33 mouse cellular contexts compared by ENCODE assay signal in the genomic region with DNA sequence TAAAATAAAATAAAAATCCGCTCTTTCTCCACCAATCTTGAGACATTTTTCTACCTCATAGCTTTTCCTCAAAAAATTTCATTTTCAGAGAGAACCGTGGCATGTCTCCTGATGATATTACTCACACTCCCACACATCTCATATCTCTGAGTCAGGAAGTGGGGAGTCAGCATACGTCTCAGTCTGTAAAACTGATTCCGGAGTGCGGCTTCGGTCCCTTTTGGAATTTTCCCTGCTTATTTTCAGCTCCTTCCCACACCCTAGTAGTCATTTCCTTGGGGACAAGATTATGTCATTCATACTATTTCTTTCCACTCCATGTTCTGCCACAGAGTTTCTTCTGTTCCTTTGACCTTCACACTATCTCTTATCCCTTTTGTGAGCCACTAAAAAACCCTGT. TPM values are rescaled to one million over a fixed set of nuclear protein-coding genes. Genes with fewer than 3 reads are reported as not detected.
A peak's percentile ranks its signal among the peaks of the same experiment; 100 is the strongest.
DNase-seq lines count a peak whose midpoint lies in the region; TF ChIP-seq lines count a peak whose summit lies in the region.
"Had no signal": no experiment of that assay in that cellular context is flagged by ENCODE, and none has a peak within 500 bp of the region (broad histone marks: within the 10 kb centered on the region; RNA-seq: fewer than 3 reads in every experiment).

No protein-coding gene starts in this region.

- peak overlapping the region; percentile 37 for H3K4me2 ChIP-seq in myocyte (ENCODE audit: low read depth)
- H3K4me2 ChIP-seq: heart, embryonic 13.5 days; hindbrain, embryonic 13.5 days; liver, embryonic 13.5 days; lung, embryonic 15.5 days; neural tube, embryonic 12.5 days had no signal

- no peak for TF ChIP-seq CTCF in lung, adult 2 months (IDR thresholded peaks at IDR 0.05; ENCODE audit: insufficient read depth, low read length)

- H3K27me3 ChIP-seq in myocyte (ENCODE audit: control insufficient read depth, insufficient read depth, insufficient read length): no peaks in the 10 kb centered on the region
- H3K27me3 ChIP-seq in embryonic facial prominence, embryonic 10.5 days (replicated peaks; ENCODE audit: low read depth, poor library complexity, severe bottlenecking): no peaks in the 10 kb centered on the region
- H3K27me3 ChIP-seq: CH12.LX; heart, embryonic 13.5 days; hindbrain, embryonic 13.5 days; liver, embryonic 13.5 days; lung, embryonic 15.5 days; neural tube, embryonic 12.5 days had no signal

- intact Hi-C loops in heart, postnatal 10 days (cut with DNase I): no loop called here

- H3K36me3 ChIP-seq in myocyte (ENCODE audit: control insufficient read depth, insufficient read depth): no peaks in the 10 kb centered on the region
- no peaks in the 10 kb centered on the region for H3K36me3 ChIP-seq in embryonic facial prominence, embryonic 10.5 days (replicated peaks)
- H3K36me3 ChIP-seq: G1E; heart, embryonic 13.5 days; hindbrain, embryonic 13.5 days; liver, embryonic 13.5 days; lung, embryonic 15.5 days; neural tube, embryonic 12.5 days had no signal

- no peak overlapping the region for H3K4me3 ChIP-seq in myocyte
- H3K4me3 ChIP-seq in embryonic facial prominence, embryonic 10.5 days: no peak overlapping the region
- H3K4me3 ChIP-seq in lung, adult 2 months (replicated peaks; ENCODE audit: extremely low read depth, low read depth, low read length): no peak overlapping the region
- H3K4me3 ChIP-seq: heart, embryonic 13.5 days; hindbrain, embryonic 13.5 days; left cerebral cortex, adult 2 months; liver, embryonic 13.5 days; lung, embryonic 15.5 days; neural tube, embryonic 12.5 days had no signal

- no peak overlapping the region for H3ac ChIP-seq in myocyte (ENCODE audit: control insufficient read depth, insufficient read length)

- no peaks in the 10 kb centered on the region for H3K79me2 ChIP-seq in myocyte (ENCODE audit: control insufficient read depth, insufficient read depth)

- no peaks in the 10 kb centered on the region for H3K9me3 ChIP-seq in embryonic facial prominence, embryonic 10.5 days
- H3K9me3 ChIP-seq: G1E; heart, embryonic 13.5 days; hindbrain, embryonic 13.5 days; liver, embryonic 13.5 days; lung, embryonic 15.5 days; neural tube, embryonic 12.5 days had no signal

- 91% methylated on average over 6 of the region's 6 CpGs for WGBS in embryonic facial prominence, embryonic 10.5 days
- WGBS in lung, adult 2 months: 70% methylated on average over 6 of the region's 6 CpGs

- peak; percentile 6 to 10 for DNase-seq in heart, postnatal 10 days
- no peak for DNase-seq in heart, adult 11 months
- DNase-seq in 3T3-L1 (ENCODE audit: low read depth, low spot score): peak; percentile 88
- DNase-seq in brain, adult 2 months (ENCODE audit: low read depth, low spot score): peak; percentile 81
- DNase-seq in thymus, postnatal 4 days: no peak
- no peak for DNase-seq in embryonic facial prominence, embryonic 10.5 days (ENCODE audit: low spot score)
- DNase-seq in lung, adult 2 months: no peak
- DNase-seq: adrenal gland, postnatal 14 days; cerebellum, adult 9-11 months; kidney, adult 18-20 months; kidney, postnatal 4 days; liver, embryonic 13.5 days; lung, postnatal 4 days; midbrain, embryonic 14.5 days; thymus, adult 18-20 months; thymus, postnatal 36 days had no signal

- H3K4me1 ChIP-seq in embryonic facial prominence, embryonic 10.5 days: no peaks in the 10 kb centered on the region
- H3K4me1 ChIP-seq in lung, adult 2 months (ENCODE audit: control insufficient read depth, insufficient read depth, low read length): no peaks in the 10 kb centered on the region
- H3K4me1 ChIP-seq: heart, embryonic 13.5 days; hindbrain, embryonic 13.5 days; liver, embryonic 13.5 days; lung, embryonic 15.5 days; neural tube, embryonic 12.5 days had no signal

- H3K27ac ChIP-seq in embryonic facial prominence, embryonic 10.5 days (replicated peaks): no peak overlapping the region
- H3K27ac ChIP-seq: heart, embryonic 13.5 days; hindbrain, embryonic 13.5 days; left cerebral cortex, adult 2 months; liver, embryonic 13.5 days; lung, embryonic 15.5 days; neural tube, embryonic 12.5 days had no signal

- TF ChIP-seq POLR2A in myocyte (IDR thresholded peaks at IDR 0.05; ENCODE audit: insufficient read length, low read depth): no peak
- TF ChIP-seq POLR2A in lung, adult 2 months (IDR thresholded peaks at IDR 0.05; ENCODE audit: borderline replicate concordance, extremely low read depth, low read depth, low read length): no peak

TF ChIP-seq in myocyte, 11 proteins besides CTCF, POLR2A, EP300 and RAD21:
- TF ChIP-seq MAX (IDR thresholded peaks at IDR 0.05; ENCODE audit: low read depth) (no peak), TCF3 (IDR thresholded peaks at IDR 0.05; ENCODE audit: insufficient read length, low read depth) (no peak), USF1 (IDR thresholded peaks at IDR 0.05; ENCODE audit: low read depth) (no peak), MYOG (IDR thresholded peaks at IDR 0.05; ENCODE audit: control insufficient read depth in 1 of 3, insufficient read depth in 1 of 3, insufficient read length in 2 of 3, low read depth in 2 of 3) (no peak), E2F4 (IDR thresholded peaks at IDR 0.05; ENCODE audit: insufficient read depth) (no peak), TCF12 (IDR thresholded peaks at IDR 0.05; ENCODE audit: insufficient read depth, poor library complexity, severe bottlenecking) (no peak), CEBPB (IDR thresholded peaks at IDR 0.05; ENCODE audit: insufficient read depth, poor library complexity, severe bottlenecking) (no peak), MYOD1 (IDR thresholded peaks at IDR 0.05; ENCODE audit: control insufficient read depth in 1 of 3, insufficient read length in 2 of 3, low read depth in 2 of 3) (no peak), REST (IDR thresholded peaks at IDR 0.05; ENCODE audit: insufficient read depth, insufficient read length) (no peak), SRF (IDR thresholded peaks at IDR 0.05; ENCODE audit: control insufficient read depth, insufficient read length, low read depth) (no peak), POLR2AphosphoS2 (IDR thresholded peaks at IDR 0.05; ENCODE audit: insufficient read length, low read depth) (no peak)

RNA-seq across cellular contexts. Expression of a gene that starts 3.4 kb away (rescaled TPM):
- total RNA-seq in heart, postnatal 10 days (2021): not detected
- 0.01 TPM for polyA plus RNA-seq in myocyte (2012; fragmentation: generic; extraction: Trizol)
- 0.05 TPM in 1 of 2 replicates, not detected in the other for polyA plus RNA-seq in embryonic facial prominence, embryonic 10.5 days (2016; fragmentation: Nextera tagmentation; extraction: Ambion mirVana)
- not detected in 2 replicates for polyA plus RNA-seq in lung, adult 2 months (2012; rRNA removed)
- total RNA-seq: adrenal gland, postnatal 14 days; CH12.LX; common myeloid progenitor, adult 5-6 weeks; G1E; gastrocnemius, adult 8-10 months; heart, postnatal 25 days; left cerebral cortex, adult 2 months; megakaryocyte-erythroid progenitor cell, adult 5-6 weeks had no signal
- polyA plus RNA-seq: forebrain, embryonic 16.5 days; G1E; gonadal fat pad, adult 2 months; heart, embryonic 13.5 days; hindbrain, embryonic 13.5 days; kidney, embryonic 16.5 days; liver, embryonic 13.5 days; lung, embryonic 15.5 days; midbrain, embryonic 14.5 days; neural tube, embryonic 12.5 days; spleen, adult 2 months; stomach, embryonic 14.5 days had no signal

Comparison
In these comparisons a context has a peak if more than half of its experiments do, and no peak if none do; other contexts are left out.
1. DNase-seq: peak in heart, postnatal 10 days (2 of 2), 3T3-L1 (single experiment) and brain, adult 2 months (single experiment); none in heart, adult 11 months (single experiment), thymus, postnatal 4 days (single experiment), embryonic facial prominence, embryonic 10.5 days (single experiment) and lung, adult 2 months (single experiment).